Mouse (Mus musculus) thymus, adult 2 months (tissue): Measurements from ENCODE around the gene Abca8b. TPM values are rescaled to one million over a fixed set of nuclear protein-coding genes. Genes with fewer than 3 reads are reported as not detected.
A peak's percentile ranks its signal among the peaks of the same experiment; 100 is the strongest.

Experiments
- DNase-seq: peaks from one replicate; pipeline ENCODE4 v3.0.0; 2021
- H3K27ac ChIP-seq: fragments of 200-500 bp; 2 replicates; pipeline ENCODE4 v1.5.1; 2012; ENCODE audit warnings: low read length, control low read depth; ENCODE audit not compliant: control insufficient read depth, insufficient read depth
- H3K27me3 ChIP-seq: fragments of 200-500 bp; 2 replicates; pipeline ENCODE4 v1.6.1; 2012; ENCODE audit warnings: mild to moderate bottlenecking, low read length, moderate library complexity, mixed read lengths; ENCODE audit not compliant: control insufficient read depth, insufficient read depth
- H3K36me3 ChIP-seq: fragments of 200-500 bp; 2 replicates; pipeline ENCODE4 v1.6.1; 2012; ENCODE audit warnings: mild to moderate bottlenecking, low read length, moderate library complexity; ENCODE audit not compliant: control insufficient read depth, insufficient read depth
- H3K4me1 ChIP-seq: fragments of 200-500 bp; replicated peaks from 2 replicates; pipeline ENCODE4 v1.6.1; 2012; ENCODE audit warnings: low read length; ENCODE audit not compliant: control insufficient read depth, insufficient read depth
- H3K4me3 ChIP-seq: fragments of 200-500 bp; 2 replicates; pipeline ENCODE4 v1.5.1; 2012; ENCODE audit warnings: mild to moderate bottlenecking, low read length, control low read depth, moderate library complexity; ENCODE audit not compliant: control insufficient read depth, insufficient read depth
- CTCF ChIP-seq: fragments of 200-500 bp; IDR thresholded peaks from 2 replicates; pipeline ENCODE4 v1.5.1; 2012; ENCODE audit warnings: mild to moderate bottlenecking, control low read depth, low read length, moderate library complexity, borderline replicate concordance; ENCODE audit not compliant: control insufficient read depth, poor library complexity, insufficient read depth; ENCODE audit errors: extremely low read depth
- POLR2A ChIP-seq: fragments of 200-500 bp; IDR thresholded peaks from 2 replicates; pipeline ENCODE4 v1.6.1; 2012; ENCODE audit warnings: mild to moderate bottlenecking, low read length, control low read depth, moderate library complexity; ENCODE audit not compliant: control insufficient read depth, poor library complexity, insufficient read depth; ENCODE audit errors: extremely low read depth
- WGBS: fragments of 180-500 bp; shearing (Covaris S2); methylation state at CpG from one replicate; pipeline ENCODE4 v1.1.7; 2018; 5-methylcytosine and 5-hydroxymethylcytosine counted together
- polyA plus RNA-seq: library from polyadenylated mRNA; depleted of rRNA; stranded (reverse); fragments of >200 nt; gene quantifications from 2 replicates; pipeline ENCODE4 v1.2.3, GENCODE M21; 2012

The Abca8b gene
- polyA plus RNA-seq, 1 experiment: 0.46 TPM

GRCm38 (mm10) chr11:109893894-109894804, 101.5 kb downstream of the Abca8b start:
- Histone ChIP-seq H3K4me3 (no peak overlapping the region), H3K4me1 (no peaks in the 10 kb centered on the region), H3K27me3 (no peaks in the 10 kb centered on the region), H3K27ac (no peak overlapping the region), H3K36me3 (no peaks in the 10 kb centered on the region)
- TF ChIP-seq POLR2A (no peak), CTCF (no peak)
- 89% methylated on average over 3 of the region's 3 CpGs for WGBS
- DNase-seq: no peak

GRCm38 (mm10) chr11:109891989-109892386, 103.7 kb downstream of the Abca8b start:
- H3K27ac ChIP-seq: no peak overlapping the region
- WGBS: 60% methylated on average over 4 of the region's 4 CpGs
- no peak for TF ChIP-seq POLR2A
- no peak for TF ChIP-seq CTCF
- DNase-seq: peak; percentile 3
- H3K4me1 ChIP-seq: no peaks in the 10 kb centered on the region
- H3K36me3 ChIP-seq: no peaks in the 10 kb centered on the region
- H3K27me3 ChIP-seq: no peaks in the 10 kb centered on the region
- H3K4me3 ChIP-seq: no peak overlapping the region

GRCm38 (mm10) chr11:109891371-109891988, 104.2 kb downstream of the Abca8b start:
- Histone ChIP-seq H3K27me3 (no peaks in the 10 kb centered on the region), H3K27ac (no peak overlapping the region), H3K4me1 (no peaks in the 10 kb centered on the region), H3K4me3 (no peak overlapping the region), H3K36me3 (no peaks in the 10 kb centered on the region)
- no peak for DNase-seq
- TF ChIP-seq POLR2A (no peak), CTCF (no peak)
- WGBS: 93% methylated on average over 8 of the region's 8 CpGs

GRCm38 (mm10) chr11:109889595-109889994, 106.0 kb downstream of the Abca8b start:
- no peaks in the 10 kb centered on the region for H3K27me3 ChIP-seq
- no peak for DNase-seq
- no peak overlapping the region for H3K4me3 ChIP-seq
- no peak for TF ChIP-seq CTCF
- no peak for TF ChIP-seq POLR2A
- no peaks in the 10 kb centered on the region for H3K4me1 ChIP-seq
- WGBS: 85% methylated on average over 4 of the region's 4 CpGs
- no peak overlapping the region for H3K27ac ChIP-seq
- H3K36me3 ChIP-seq: no peaks in the 10 kb centered on the region

- Histone ChIP-seq H3K36me3 (no peaks in the 10 kb centered on the region), H3K4me1 (no peaks in the 10 kb centered on the region), H3K27ac (no peak overlapping the region), H3K27me3 (no peaks in the 10 kb centered on the region), H3K4me3 (no peak overlapping the region)
- 65% methylated on average over 4 of the region's 4 CpGs for WGBS
- TF ChIP-seq CTCF (no peak), POLR2A (no peak)
- no peak for DNase-seq
Observed at GRCm38 (mm10) chr11:109886757-109887156, 108.9 kb downstream of the Abca8b start.

GRCm38 (mm10) chr11:109885521-109885920, 110.1 kb downstream of the Abca8b start:
- no peaks in the 10 kb centered on the region for H3K27me3 ChIP-seq
- H3K36me3 ChIP-seq: no peaks in the 10 kb centered on the region
- WGBS: 94% methylated on average over 3 of the region's 3 CpGs
- no peak overlapping the region for H3K27ac ChIP-seq
- no peak for TF ChIP-seq POLR2A
- no peak for TF ChIP-seq CTCF
- no peak overlapping the region for H3K4me3 ChIP-seq
- no peak for DNase-seq
- no peaks in the 10 kb centered on the region for H3K4me1 ChIP-seq
